Mouse (Mus musculus): Measurements from ENCODE around the gene H2-Oa. TPM values are rescaled to one million over a fixed set of nuclear protein-coding genes. Genes with fewer than 3 reads are reported as not detected.

H2-Oa gene
- total RNA-seq, 2 experiments from 2014 or later, result 0.55 TPM; not detected in 1

DNA sequence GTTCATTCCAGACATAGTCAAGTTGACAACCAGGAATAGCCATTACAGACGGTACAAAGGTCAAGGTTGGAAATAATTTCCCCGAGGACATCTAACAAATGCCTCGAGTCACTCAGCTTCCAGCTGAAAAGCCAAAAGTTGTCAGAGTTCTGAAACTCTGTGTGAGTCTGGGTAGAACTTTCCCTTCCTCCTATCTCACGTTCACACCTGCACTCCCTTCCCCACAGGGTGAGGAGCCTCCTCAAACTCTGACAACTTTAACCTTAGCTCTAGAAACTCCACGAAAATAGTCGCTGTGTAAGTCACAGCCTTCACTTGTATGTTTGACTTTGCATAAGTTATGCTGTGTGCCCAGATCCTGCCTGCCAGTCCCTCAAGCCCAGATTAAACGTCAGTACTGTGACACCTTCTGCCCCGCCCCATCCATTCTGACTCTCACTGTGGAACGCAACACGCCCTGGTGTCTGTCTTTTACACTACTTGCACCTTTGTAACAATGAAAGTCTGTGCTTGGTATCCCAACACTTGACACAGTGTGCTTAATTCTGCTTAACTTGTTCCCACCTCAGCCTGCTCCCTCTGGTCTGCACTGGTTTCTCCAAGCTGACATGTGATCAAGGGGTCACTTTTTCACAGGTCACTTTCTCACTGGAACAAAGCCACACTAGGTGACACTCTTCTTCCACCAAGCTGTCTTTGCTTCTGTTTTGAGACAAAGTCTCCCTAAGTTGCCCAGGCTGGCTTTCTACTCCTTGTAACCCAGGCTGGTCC lies 6.8 kb downstream of the H2-Oa start:
- intact Hi-C loops (cut with DNase I), result no loop called here

DNA sequence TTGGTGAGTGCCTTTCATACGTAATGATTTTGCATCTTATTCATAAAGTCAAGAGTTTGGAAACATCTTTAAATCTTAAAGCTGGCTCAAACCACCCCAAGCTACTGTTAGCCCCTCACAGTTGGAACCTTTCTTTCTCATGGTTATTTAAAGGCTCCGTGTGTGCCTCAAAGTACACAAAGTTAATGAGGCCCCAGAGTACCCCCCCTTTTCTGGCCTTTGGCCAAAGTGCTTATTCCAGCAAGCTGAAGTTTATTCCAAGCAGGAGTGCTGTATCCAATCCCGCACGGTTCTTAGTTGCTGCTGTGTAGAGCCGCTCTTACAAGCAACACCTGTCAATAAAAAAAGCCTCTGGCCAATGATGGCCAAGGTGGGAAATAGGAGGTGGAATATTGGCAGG lies 7.4 kb downstream of the H2-Oa start:
- DNase-seq (ENCODE audit: extremely low spot score in 1 of 2, low spot score in 2 of 2), result no peak
- intact Hi-C loops (cut with DNase I), result no loop called here

More for the DNA sequence above, 6.8 kb downstream of the H2-Oa start:
- DNase-seq (ENCODE audit: extremely low spot score in 1 of 2, low spot score in 2 of 2), result no peak

DNA sequence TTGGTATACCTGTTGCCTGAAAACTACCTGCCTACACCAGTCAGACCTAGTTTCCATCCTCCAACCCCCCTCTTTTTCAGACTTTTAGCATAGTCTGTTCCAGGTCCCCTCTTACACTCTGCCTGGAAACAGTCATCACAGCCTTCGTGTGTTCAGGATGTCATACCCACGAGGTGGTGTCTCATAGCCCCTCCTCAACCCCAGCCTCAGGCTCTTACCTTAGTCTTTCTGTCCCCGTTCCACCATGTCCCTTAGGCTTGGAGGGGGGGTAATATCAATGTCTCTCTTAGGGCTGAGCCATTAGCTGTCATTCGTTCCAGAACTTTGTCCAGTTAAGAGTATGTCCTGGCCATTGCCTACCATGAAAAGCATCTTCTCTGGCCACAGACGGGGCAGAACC lies 9.0 kb downstream of the H2-Oa start:
- no peak for DNase-seq (ENCODE audit: extremely low spot score in 1 of 2, low spot score in 2 of 2)
- intact Hi-C loops (cut with DNase I), result loop anchor here (5.0 kb wide), 1 partner anchor 66 kb away; no protein-coding TSS in a partner anchor

DNA sequence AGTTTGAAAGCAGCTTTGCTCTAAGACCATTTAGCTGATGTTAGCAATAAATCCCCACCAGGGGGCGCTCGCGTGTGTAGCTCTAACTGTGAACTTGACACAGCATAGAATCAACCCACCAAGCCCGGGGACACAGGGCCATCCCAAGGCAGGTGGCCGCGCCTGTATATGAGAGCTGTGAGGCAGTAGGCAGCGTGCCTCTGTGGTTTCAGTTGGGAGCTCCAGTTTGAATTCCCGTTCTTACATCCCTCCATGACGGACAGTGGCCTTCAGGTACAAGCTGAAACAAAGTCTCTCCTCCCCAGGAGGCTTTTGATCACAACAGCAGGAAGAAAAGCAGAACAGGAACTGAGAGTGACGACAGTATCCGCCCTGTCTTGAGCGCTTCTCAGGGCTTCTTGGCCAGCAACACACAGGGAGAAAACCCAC lies 9.5 kb downstream of the H2-Oa start:
- intact Hi-C loops (cut with DNase I), result loop anchor here (5.0 kb wide), 1 partner anchor 66 kb away; no protein-coding TSS in a partner anchor
- peak; percentile 87 to 91 for DNase-seq (ENCODE audit: extremely low spot score in 1 of 2, low spot score in 2 of 2)

DNA sequence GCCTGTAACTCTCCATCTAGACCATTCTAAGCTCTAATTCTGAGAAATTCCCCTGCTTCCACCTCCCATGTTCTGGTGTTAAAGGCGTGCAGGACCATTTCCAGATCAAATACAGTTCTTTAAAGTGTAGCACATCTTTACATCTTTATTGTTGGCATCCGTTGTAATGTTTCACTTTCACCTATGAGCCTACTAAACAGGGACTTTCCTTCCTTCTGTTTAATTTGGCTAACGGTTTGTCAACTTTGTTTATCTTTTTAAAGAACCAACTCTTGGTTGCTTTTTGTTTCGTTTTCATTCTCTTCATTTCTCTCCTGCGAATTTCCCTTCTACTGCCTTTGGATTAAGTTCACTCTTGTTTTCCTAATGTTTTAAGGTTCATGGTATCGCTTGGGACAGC lies 10.7 kb downstream of the H2-Oa start:
- no peak for DNase-seq (ENCODE audit: extremely low spot score in 1 of 2, low spot score in 2 of 2)
- intact Hi-C loops (cut with DNase I), result loop anchor here (5.0 kb wide), 1 partner anchor 64 kb away; no protein-coding TSS in a partner anchor

DNA sequence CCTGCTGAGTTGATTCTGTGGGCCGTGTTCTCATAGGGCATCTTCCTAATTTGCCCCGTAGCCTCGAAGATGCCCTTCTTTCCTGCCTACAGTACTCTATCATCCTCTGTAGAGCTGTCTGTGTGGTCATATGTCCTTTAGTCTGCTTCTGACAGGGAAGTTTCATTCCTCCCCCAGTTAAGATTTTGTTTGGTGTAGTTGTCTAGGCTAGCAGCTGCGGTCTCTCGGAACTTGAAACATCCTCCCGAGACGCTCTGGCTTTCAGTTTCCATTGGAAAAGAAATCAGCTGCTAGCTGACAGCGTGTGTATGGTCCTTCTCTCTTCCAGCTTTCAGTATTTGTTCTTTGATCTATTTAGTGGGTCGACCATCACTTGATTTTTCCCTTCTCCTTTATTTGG lies 12.7 kb downstream of the H2-Oa start:
- DNase-seq (ENCODE audit: extremely low spot score in 1 of 2, low spot score in 2 of 2), result no peak
- intact Hi-C loops (cut with DNase I), result loop anchor here (5.0 kb wide), 1 partner anchor 62 kb away; no protein-coding TSS in a partner anchor

DNA sequence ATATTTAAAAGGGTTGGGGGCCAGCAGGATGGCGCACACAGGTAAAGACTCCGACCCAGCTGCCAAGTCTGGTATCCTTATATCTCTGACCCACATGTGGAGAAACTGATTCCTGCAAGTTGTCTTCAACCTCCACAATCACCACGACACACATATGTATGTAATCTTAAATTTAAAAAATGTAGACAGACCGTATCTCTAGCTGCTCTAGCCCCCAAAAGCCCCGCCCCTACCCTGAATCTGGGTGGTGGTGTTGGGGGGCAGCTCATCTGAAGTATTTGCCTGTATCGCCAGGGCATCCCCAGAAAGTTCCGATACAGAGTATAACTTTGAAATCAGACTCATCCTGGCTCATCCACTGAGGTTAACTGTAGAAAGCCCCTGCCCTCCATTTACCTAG lies 14.4 kb downstream of the H2-Oa start:
- intact Hi-C loops (cut with DNase I), result no loop called here
- DNase-seq (ENCODE audit: extremely low spot score in 1 of 2, low spot score in 2 of 2), result no peak

DNA sequence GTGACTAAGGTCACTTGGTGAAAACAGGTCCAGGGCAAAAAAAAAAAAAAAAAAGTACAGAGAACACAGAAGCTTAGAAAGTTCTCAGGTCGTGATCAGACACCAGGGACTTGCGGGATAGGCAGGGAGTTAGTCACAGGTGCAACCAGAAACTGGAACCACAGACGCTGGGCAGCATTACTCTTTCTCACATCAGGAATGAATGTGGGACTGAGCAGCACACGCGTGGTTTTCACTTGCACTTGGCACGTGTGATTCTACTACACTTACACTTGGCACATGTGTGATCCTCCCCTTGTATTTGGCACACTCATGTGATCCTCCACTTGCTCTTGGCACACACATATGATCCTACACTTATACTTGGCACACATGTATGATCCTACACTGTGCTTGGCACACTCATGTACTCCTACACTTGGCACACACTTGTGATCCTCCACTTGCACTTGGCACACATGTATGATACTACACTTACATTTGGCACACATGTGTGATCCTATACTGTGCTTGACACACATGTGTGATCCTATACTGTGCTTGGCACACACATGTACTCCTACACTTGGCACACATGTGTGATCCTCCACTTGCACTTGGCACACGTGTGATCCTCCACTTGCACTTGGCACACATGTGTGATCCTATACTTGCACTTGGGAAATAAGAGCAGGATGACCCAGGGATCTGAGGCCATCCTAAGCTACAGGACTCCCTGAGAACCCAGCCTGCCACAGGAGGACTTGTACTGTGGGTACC lies 15.1 kb downstream of the H2-Oa start:
- no peak for DNase-seq (ENCODE audit: extremely low spot score in 1 of 2, low spot score in 2 of 2)
- intact Hi-C loops (cut with DNase I), result no loop called here

DNA sequence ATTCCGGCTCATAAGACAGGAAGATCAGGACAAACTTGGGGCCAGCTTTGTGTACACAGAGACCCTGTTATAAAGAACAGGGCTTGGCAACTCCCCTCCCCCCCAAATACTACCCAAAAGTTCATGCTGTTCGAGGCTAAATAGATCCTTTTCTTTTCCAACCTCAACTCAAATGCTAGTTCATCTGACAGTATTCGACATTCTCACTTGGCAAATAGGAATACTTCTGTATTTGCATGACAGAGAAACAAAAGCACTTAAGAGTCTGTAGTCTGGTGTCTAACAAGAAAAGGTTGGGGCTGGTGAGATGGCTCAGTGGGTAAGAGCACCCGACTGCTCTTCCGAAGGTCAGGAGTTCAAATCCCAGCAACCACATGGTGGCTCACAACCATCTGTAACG lies 16.3 kb downstream of the H2-Oa start:
- intact Hi-C loops (cut with DNase I), result no loop called here

DNA sequence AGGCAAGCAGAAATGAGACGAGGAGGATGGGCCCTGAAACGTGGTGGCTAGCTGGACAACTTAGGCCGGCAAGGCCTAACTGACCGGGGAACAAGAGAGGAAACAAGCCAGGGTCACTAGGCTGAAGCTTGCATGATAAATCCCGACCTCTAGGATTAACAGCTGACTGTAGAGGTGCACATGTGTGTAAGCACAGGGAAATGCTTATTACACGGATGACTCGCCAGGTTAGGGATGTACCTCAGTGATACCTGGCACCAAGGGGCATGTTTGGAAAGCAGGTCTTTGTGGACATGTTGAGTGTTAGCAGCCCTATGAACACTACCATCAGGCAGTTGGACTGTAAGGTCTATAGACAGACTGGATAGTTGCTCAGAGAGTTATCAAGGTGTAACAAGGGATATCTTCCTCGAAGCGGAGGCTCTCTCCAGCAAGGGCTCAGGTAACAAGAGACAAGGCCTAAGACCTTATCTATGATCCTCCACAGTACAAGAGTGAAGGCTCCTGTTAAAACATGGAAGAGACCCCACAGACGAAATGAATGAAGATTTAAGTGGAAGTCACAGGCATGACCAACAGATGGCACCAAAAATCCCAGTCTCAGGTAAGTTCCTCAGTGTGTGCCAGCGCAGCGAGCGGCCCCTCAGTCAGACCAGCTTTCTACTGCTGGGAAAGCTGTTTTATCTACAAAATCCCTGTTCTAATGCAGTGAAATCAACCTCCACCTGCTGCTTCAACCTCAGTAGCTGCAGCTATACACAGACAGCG lies 17.1 kb downstream of the H2-Oa start:
- no peak for DNase-seq (ENCODE audit: extremely low spot score in 1 of 2, low spot score in 2 of 2)
- intact Hi-C loops (cut with DNase I), result no loop called here

More for the DNA sequence above, 16.3 kb downstream of the H2-Oa start:
- no peak for DNase-seq (ENCODE audit: extremely low spot score in 1 of 2, low spot score in 2 of 2)

DNA sequence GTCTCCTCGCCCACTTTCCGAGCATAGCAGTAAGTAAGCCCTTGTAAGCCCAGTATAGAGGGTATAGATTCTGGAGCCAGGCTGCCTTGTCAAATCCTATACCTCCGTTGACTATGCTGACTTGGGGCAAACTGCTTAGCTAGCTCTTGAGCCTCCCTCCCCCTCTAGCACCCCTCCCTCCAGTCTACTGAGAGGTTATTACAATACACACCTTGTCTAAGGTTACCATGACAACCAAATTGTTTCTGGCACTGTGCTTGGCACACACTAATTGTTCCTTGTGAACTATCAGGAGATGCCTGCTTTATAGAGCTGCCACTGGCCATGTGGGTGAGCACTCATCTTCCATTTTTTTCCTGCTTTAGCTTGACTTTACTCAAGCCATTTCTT lies 17.7 kb downstream of the H2-Oa start:
- intact Hi-C loops (cut with DNase I), result loop anchor here (5.0 kb wide), 1 partner anchor 72 kb away; the partner anchor contains the start of gene Col11a2

DNA sequence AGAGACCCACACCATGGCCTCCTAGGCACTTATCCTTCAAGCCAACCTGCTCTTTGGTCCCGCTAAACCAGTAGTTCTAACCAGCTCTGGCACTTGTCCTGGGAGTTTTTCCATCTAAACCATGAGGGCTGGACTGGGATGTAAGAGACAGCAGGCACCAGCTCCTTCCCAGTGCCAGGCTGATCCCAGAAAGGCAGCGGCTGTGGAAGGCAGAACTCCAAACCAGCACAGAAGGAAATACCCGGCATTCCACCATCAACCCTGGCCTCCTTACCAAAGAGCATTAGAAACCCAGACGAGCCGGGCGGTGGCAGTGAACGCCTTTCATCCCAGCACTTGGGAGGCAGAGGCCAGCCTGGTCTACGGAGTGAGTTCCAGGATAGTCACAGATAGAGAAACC lies 18.2 kb downstream of the H2-Oa start:
- intact Hi-C loops (cut with DNase I), result loop anchor here (5.0 kb wide), 1 partner anchor 73 kb away; the partner anchor contains the start of gene Col11a2

More for the DNA sequence above, 17.7 kb downstream of the H2-Oa start:
- no peak for DNase-seq (ENCODE audit: extremely low spot score in 1 of 2, low spot score in 2 of 2)

DNA sequence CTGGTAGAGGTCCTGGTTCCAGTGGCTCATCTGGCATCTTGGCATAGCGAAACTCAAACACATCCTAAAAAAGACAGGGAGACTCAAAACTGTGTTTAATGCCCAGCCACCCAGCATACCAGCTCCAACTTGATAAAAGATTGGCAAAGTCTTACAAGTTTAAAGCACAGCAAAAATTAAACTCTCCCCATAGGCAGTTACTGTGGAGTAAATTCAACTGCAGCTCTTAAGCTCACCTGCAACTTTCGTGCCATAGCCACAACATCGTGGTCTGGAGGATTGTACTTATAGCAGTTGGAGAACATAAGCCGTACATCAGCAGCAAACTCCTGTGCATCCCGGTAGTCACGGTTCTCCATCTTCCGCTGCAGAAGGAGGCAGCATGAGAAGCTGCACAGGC lies 22.0 kb downstream of the H2-Oa start:
- intact Hi-C loops (cut with DNase I), result loop anchor here (5.0 kb wide), 1 partner anchor 77 kb away; the partner anchor contains the start of gene Col11a2
- DNase-seq (ENCODE audit: extremely low spot score in 1 of 2, low spot score in 2 of 2), result no peak

More for the DNA sequence above, 18.2 kb downstream of the H2-Oa start:
- no peak for DNase-seq (ENCODE audit: extremely low spot score in 1 of 2, low spot score in 2 of 2)

DNA sequence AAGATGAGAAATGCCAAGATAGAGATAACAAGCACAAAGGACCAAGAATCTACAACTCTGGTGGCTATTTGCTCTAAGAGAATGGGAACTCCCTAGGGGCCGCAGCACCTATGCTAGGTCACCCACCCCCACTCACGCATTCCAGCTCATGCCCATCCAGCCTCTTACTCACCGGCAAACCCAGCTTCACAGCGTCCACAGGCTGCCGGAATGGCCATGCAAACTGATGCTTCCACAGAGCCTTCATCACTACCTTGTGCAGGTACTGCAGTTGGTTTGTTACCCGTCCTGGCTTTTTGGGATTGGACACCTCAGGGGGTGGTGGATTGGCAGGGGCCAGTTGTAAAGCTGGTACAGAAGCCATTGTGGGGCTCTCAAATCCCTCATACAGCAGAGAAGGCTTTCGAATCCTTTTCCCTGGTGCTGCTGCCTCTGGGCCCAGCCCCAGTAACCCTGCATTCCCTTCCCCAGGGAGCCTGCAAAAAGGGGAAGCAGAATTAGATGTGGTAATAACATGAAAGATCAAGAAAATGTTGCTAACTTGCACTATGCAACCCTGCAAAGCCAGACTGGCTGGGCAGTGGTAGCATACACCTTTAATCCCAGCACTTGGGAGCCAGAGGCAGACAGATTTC lies 24.7 kb downstream of the H2-Oa start:
- DNase-seq (ENCODE audit: extremely low spot score in 1 of 2, low spot score in 2 of 2), result no peak
- intact Hi-C loops (cut with DNase I), result no loop called here

DNA sequence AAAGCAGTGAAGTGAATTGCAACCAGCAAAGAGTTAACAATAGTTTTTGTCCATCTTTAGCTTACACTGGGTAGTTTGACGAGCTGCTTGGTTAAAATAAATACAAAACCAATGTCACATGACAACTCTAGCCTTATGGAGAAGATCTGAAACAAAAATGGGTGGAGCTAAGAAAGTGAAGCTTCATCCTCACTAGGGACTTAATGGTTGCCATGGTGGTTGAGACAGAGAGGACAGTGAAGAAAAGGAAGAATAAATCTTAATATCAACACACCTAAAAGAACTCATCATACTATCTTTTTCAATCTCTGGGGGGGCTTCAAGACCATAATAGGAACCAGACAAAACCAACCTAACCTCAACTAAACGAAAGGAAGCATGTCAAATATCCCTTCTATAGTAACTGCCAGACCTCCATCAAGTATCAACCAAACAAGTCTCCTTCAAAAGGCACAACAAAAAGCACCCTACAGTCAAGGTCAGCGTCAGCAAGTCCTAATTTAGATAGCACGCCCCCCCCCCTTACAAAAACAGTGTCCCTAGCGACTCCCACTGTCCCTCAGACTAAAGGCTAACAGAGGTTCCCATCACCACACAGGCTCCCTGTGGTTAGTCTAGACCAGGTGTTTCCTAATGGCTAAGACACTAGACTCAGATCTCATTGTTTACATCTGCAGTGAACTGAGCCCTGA lies 25.4 kb downstream of the H2-Oa start:
- DNase-seq (ENCODE audit: extremely low spot score in 1 of 2, low spot score in 2 of 2), result no peak
- intact Hi-C loops (cut with DNase I), result no loop called here

DNA sequence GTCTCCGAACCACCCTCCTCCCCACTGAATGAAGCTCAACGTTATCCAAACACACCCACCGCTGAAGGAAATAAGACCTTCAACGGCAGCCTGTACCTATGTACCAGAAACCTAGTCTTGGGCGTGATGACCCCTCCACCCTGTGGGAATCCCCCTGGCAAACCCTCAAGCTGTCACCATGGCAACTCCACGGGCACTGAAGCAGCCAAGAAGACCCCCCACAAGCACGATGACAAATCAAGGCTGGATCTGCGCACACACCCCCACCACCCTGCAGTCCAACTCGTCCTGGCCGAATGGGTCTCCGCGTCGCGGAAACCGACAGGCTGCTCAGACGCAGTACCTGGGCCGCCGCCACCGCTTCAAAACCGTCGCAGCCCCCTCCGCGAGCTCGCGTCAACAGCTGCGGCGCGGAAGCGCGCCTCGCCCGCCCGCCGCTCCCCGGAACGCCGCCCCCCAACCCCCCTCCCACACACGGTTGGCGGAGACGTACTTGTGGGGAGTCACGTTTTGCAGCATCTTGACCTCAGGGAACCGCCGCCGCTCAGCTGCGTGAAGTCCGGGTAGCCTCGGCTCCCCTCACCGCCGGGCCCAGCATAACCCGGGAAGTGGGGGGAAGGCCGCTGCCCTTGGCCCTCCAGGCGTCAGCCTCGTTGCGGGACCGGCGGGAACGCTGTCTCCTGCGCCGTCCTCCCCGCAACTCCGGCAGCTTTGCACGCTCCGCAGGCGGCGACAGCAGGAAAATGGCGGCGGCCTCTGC lies 26.2 kb downstream of the H2-Oa start:
- intact Hi-C loops (cut with DNase I), result no loop called here
- DNase-seq (ENCODE audit: extremely low spot score in 1 of 2, low spot score in 2 of 2), result peak in 1 of 2 experiments; percentile 81

DNA sequence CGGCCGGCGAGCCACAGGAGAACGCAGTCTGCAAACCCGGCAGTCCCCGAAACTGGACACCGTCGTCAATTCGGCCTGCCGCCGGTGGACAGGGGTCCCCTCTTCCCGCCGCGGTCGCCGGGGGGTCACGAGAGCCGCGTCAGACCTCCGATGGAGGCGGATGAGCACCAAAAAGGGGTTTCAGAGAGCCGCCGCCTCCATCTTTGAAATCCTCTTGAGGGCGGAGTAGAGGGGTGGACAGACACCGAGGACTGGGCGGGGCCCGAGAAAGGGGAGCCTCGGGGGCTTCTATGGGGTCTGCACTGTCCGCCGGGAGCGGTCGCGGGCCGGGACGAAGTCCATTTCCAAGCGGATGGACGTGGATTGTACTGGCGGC lies 26.7 kb downstream of the H2-Oa start:
- DNase-seq (ENCODE audit: extremely low spot score in 1 of 2, low spot score in 2 of 2), result no peak
- intact Hi-C loops (cut with DNase I), result no loop called here
